Mouse (Mus musculus) E14TG2a.4 (cell line): ENCODE data around the gene Rptor.

Experiments
- CTCF ChIP-seq: conservative IDR thresholded peaks from 2 replicates; pipeline ENCODE4 v1.5.1; 2014; ENCODE audit warnings: low read length
- POU5F1 ChIP-seq: IDR thresholded peaks from 2 replicates; pipeline ENCODE4 v1.6.1; 2014; ENCODE audit warnings: low read length, borderline replicate concordance

DNA sequence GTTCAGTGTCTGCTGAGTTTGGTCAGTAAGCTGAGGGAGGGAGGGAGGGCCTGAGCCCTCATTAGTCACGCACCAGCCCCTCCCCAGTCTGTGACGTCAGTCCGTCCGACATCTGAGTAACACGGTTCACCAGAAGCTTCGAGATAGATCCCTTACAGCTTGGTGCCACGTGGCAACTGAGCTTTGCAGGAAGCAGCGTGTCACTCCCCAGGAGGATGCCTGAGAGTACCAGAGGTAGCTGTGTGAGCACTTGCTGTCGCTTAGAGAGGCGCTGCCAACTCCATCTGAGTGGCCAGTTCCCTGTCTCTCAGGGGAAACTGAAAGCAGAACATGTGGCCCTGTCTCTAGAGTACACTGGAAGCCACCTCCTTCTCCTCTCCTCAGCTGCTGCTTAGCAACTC, 260.7 kb downstream of the Rptor start:
- TF ChIP-seq CTCF = no peak
- TF ChIP-seq POU5F1 = no peak
